Mouse (Mus musculus): Measurements from ENCODE around the gene Kif14. TPM values are rescaled to one million over a fixed set of nuclear protein-coding genes. Genes with fewer than 3 reads are reported as not detected.
"Not testable (repeated sequence)": the region's sequence is repeated elsewhere in the genome, so short reads cannot be mapped to it uniquely, and the experiment has no call there.

The Kif14 gene
- total and polyA plus RNA-seq, 3 experiments, result 6.5 to 15.8 TPM; not detected in 1

DNA sequence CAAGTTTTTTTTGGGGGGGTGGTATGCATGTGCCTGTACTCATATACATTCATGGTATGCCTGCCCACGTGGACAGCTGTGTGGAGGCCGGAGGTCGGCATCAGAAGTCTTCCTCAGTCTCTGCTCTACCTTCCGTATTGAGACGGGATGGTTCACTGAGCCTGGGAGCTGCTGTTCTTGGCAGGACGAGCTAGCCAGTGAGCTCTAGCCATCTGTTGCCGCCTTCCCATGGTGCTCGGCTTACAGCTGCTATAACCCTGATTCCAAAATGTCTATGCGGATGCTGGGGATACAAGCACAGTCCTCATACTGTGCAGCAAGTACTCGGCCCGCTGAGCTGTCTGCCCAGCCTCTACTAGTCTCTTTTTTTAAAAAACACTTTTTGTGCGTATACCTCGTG, 33.2 kb downstream of the Kif14 start:
- H3K4me3 ChIP-seq (ENCODE audit: control insufficient read depth in 1 of 2, insufficient read depth in 1 of 2, low read depth in 2 of 2, low read length in 2 of 2), result no peak overlapping the region
- TF ChIP-seq UBTF (IDR thresholded peaks at IDR 0.05; ENCODE audit: borderline replicate concordance, insufficient read depth, low read depth, low read length) (no peak), ELF1 (IDR thresholded peaks at IDR 0.05; ENCODE audit: low read depth, low read length) (no peak), MAX (IDR thresholded peaks at IDR 0.05; ENCODE audit: low read length) (no peak), CHD2 (IDR thresholded peaks at IDR 0.05; ENCODE audit: low read length) (no peak), MAFK (IDR thresholded peaks at IDR 0.05; ENCODE audit: borderline replicate concordance, low read depth, low read length) (no peak), TAL1 (IDR thresholded peaks at IDR 0.05; ENCODE audit: low read length) (no peak), RCOR1 (IDR thresholded peaks at IDR 0.05; ENCODE audit: low read depth, low read length) (no peak)
- H3K9ac ChIP-seq (ENCODE audit: control insufficient read depth, low read depth, low read length, poor library complexity, severe bottlenecking), result no peak overlapping the region
- H3K27ac ChIP-seq (ENCODE audit: control insufficient read depth, low read depth, low read length), result no peak overlapping the region
- no peak for DNase-seq (ENCODE audit: low read depth, low spot score)
- no peaks in the 10 kb centered on the region for H3K27me3 ChIP-seq (ENCODE audit: control insufficient read depth in 1 of 2, insufficient read depth in 2 of 2, low read length in 2 of 2)
- H3K9me3 ChIP-seq (replicated peaks; ENCODE audit: insufficient read depth, low read length), result no peaks in the 10 kb centered on the region
- peaks cover 0 to 9% of the 10 kb centered on the region in 2 experiments; a peak in 1 of 4 replicates for H3K36me3 ChIP-seq (ENCODE audit: control insufficient read depth in 1 of 2, insufficient read depth in 2 of 2, low read length in 2 of 2)
- H3K4me1 ChIP-seq (ENCODE audit: control insufficient read depth in 1 of 2, insufficient read depth in 2 of 2, low read length in 2 of 2), result no peaks in the 10 kb centered on the region
- no peaks in the 10 kb centered on the region for H3K79me2 ChIP-seq (ENCODE audit: control insufficient read depth, insufficient read depth, low read length, poor library complexity)

DNA sequence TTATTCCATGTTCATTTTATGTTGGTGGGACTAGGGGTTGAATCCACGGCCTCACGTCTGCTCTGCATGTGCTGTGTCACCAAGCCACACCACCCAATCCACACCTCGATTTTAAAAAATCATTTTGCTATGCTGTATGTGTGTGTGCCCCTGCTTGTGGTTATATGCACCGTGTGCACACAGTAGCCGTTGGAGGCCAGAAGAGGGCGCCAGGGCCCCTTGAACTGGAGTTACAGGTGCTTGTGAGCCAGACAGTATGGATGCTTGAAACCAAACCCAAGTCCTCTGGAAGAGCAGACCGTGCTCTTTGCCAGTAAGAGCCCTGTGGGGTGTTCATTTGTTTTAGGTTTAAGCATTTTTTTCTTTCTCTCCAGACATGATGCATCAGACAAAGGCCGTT, 36.8 kb downstream of the Kif14 start:
- Histone ChIP-seq H3K36me3 (ENCODE audit: control insufficient read depth in 1 of 2, insufficient read depth in 2 of 2, low read length in 2 of 2) (peaks cover 0 to 5% of the 10 kb centered on the region in 2 experiments; a peak in 2 of 4 replicates), H3K27ac (ENCODE audit: control insufficient read depth, low read depth, low read length) (no peak overlapping the region), H3K27me3 (ENCODE audit: control insufficient read depth in 1 of 2, insufficient read depth in 2 of 2, low read length in 2 of 2) (no peaks in the 10 kb centered on the region), H3K79me2 (ENCODE audit: control insufficient read depth, insufficient read depth, low read length, poor library complexity) (no peaks in the 10 kb centered on the region), H3K9ac (ENCODE audit: control insufficient read depth, low read depth, low read length, poor library complexity, severe bottlenecking) (no peak overlapping the region), H3K9me3 (replicated peaks; ENCODE audit: insufficient read depth, low read length) (no peaks in the 10 kb centered on the region), H3K4me3 (ENCODE audit: control insufficient read depth in 1 of 2, insufficient read depth in 1 of 2, low read depth in 2 of 2, low read length in 2 of 2) (no peak overlapping the region), H3K4me1 (ENCODE audit: control insufficient read depth in 1 of 2, insufficient read depth in 2 of 2, low read length in 2 of 2) (no peaks in the 10 kb centered on the region)
- DNase-seq (ENCODE audit: low read depth, low spot score), result peak; percentile 13
- TF ChIP-seq CTCF (IDR thresholded peaks at IDR 0.05 in 2 of 3, conservative IDR thresholded peaks at IDR 0.05 in 1 of 3; ENCODE audit: control insufficient read depth in 1 of 3, insufficient read depth in 1 of 3, low read depth in 2 of 3, low read length in 3 of 3, poor library complexity in 1 of 3, severe bottlenecking in 1 of 3), result peak in 2 of 3 experiments; percentile 15 to 30; a peak in 2 of 6 replicates
- TF ChIP-seq ZC3H11A (IDR thresholded peaks at IDR 0.05; ENCODE audit: low read depth, low read length), result no peak
- TF ChIP-seq UBTF (IDR thresholded peaks at IDR 0.05; ENCODE audit: borderline replicate concordance, insufficient read depth, low read depth, low read length), result no peak
- TF ChIP-seq ZNF384 (IDR thresholded peaks at IDR 0.05; ENCODE audit: low read depth, low read length), result no peak
- TF ChIP-seq E2F4 (IDR thresholded peaks at IDR 0.05; ENCODE audit: borderline replicate concordance, low read depth, low read length), result no peak

GRCm38 (mm10) chr1:136506255-136506654, 40.1 kb downstream of the Kif14 start:
- not testable (repeated sequence) for H3K9ac ChIP-seq (ENCODE audit: control insufficient read depth, low read depth, low read length, poor library complexity, severe bottlenecking); H3K27me3 ChIP-seq (ENCODE audit: control insufficient read depth in 1 of 2, insufficient read depth in 2 of 2, low read length in 2 of 2); H3K27ac ChIP-seq (ENCODE audit: control insufficient read depth, low read depth, low read length); H3K79me2 ChIP-seq (ENCODE audit: control insufficient read depth, insufficient read depth, low read length, poor library complexity); H3K36me3 ChIP-seq (ENCODE audit: control insufficient read depth in 1 of 2, insufficient read depth in 2 of 2, low read length in 2 of 2); DNase-seq (ENCODE audit: low read depth, low spot score); H3K9me3 ChIP-seq (replicated peaks; ENCODE audit: insufficient read depth, low read length); H3K4me1 ChIP-seq (ENCODE audit: control insufficient read depth in 1 of 2, insufficient read depth in 2 of 2, low read length in 2 of 2); H3K4me3 ChIP-seq (ENCODE audit: control insufficient read depth in 1 of 2, insufficient read depth in 1 of 2, low read depth in 2 of 2, low read length in 2 of 2)
